Mouse (Mus musculus): Measurements from ENCODE around the gene Foxa3.

Foxa3 gene

GRCm38 (mm10) chr7:19024581-19025255, 1.4 kb upstream of the Foxa3 start:
- peak; percentile 67 for DNase-seq (ENCODE audit: low spot score)

GRCm38 (mm10) chr7:19024096-19024506, 763 bp upstream of the Foxa3 start, which contains the start of gene Sympk:
Gene Sympk (plus strand): TSS chr7:19024377.
- DNase-seq (ENCODE audit: low spot score) = peak; percentile 96

- no peak for DNase-seq (ENCODE audit: low spot score)
Observed at GRCm38 (mm10) chr7:19022189-19022958, 964 bp downstream of the Foxa3 start.

GRCm38 (mm10) chr7:19021048-19021447, 2.3 kb downstream of the Foxa3 start:
- no peak for DNase-seq (ENCODE audit: low spot score)

- no peak for DNase-seq (ENCODE audit: low spot score)
Observed at GRCm38 (mm10) chr7:19017909-19018308, 5.4 kb downstream of the Foxa3 start.

GRCm38 (mm10) chr7:19016042-19016441, 7.3 kb downstream of the Foxa3 start:
- DNase-seq (ENCODE audit: low spot score) = no peak

- DNase-seq (ENCODE audit: low spot score) = no peak
Observed at GRCm38 (mm10) chr7:19014452-19014851, 8.9 kb downstream of the Foxa3 start.

- DNase-seq (ENCODE audit: low spot score) = no peak
Observed at GRCm38 (mm10) chr7:19012882-19013281, 10.5 kb downstream of the Foxa3 start.

GRCm38 (mm10) chr7:19012025-19012621, 11.2 kb downstream of the Foxa3 start:
- no peak for DNase-seq (ENCODE audit: low spot score)

GRCm38 (mm10) chr7:19010581-19010980, 12.8 kb downstream of the Foxa3 start:
- no peak for DNase-seq (ENCODE audit: low spot score)

- DNase-seq (ENCODE audit: low spot score) = no peak
Observed at GRCm38 (mm10) chr7:19007026-19007977, 16.0 kb downstream of the Foxa3 start.

- DNase-seq (ENCODE audit: low spot score) = no peak
Observed at GRCm38 (mm10) chr7:19006476-19006875, 16.9 kb downstream of the Foxa3 start.

- DNase-seq (ENCODE audit: low spot score) = no peak
Observed at GRCm38 (mm10) chr7:19005417-19006121, 17.8 kb downstream of the Foxa3 start.

GRCm38 (mm10) chr7:19004631-19005079, 18.7 kb downstream of the Foxa3 start:
- DNase-seq (ENCODE audit: low spot score) = no peak

- DNase-seq (ENCODE audit: low spot score) = peak; percentile 92
Observed at GRCm38 (mm10) chr7:19003902-19004630, 19.3 kb downstream of the Foxa3 start, which contains the start of gene Irf2bp1. Gene Irf2bp1 (plus strand): TSS chr7:19004044.

- peak; percentile 79 for DNase-seq (ENCODE audit: low spot score)
Observed at GRCm38 (mm10) chr7:19002848-19003498, 20.4 kb downstream of the Foxa3 start.

- DNase-seq (ENCODE audit: low spot score) = no peak
Observed at GRCm38 (mm10) chr7:19002115-19002514, 21.2 kb downstream of the Foxa3 start.

GRCm38 (mm10) chr7:19001807-19002085, 21.6 kb downstream of the Foxa3 start:
- no peak for DNase-seq (ENCODE audit: low spot score)

GRCm38 (mm10) chr7:19001066-19001806, 22.1 kb downstream of the Foxa3 start:
- no peak for DNase-seq (ENCODE audit: low spot score)
